Mouse (Mus musculus): ENCODE results near the gene Atl2. TPM values are rescaled to one million over a fixed set of nuclear protein-coding genes. Genes with fewer than 3 reads are reported as not detected.

Gene Atl2
- polyA plus RNA-seq, 1 experiment from 2014 or later = 110 TPM

DNA sequence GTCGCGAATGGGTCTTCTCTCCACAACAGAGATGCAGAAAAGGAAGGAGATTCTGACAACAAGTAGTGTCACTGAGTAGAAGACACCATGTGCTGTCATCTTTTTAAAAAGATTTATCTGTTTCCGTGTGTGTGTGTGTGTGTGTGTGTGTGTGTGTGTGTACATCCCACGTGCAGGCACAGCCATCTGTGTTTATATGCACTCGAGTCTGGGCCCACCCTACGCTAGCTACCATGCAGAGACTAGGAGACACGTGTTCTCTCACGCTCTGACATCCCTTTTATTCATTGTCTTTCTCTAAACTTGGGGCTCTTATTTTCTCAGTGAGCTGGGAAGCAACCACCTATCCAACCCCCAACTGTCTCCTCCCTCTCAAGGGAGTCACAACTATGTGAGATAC, 40.4 kb downstream of the Atl2 start:
- ATAC-seq = no peak
- WGBS = 79% methylated on average over 8 of the region's 8 CpGs
- H3K9me3 ChIP-seq (ENCODE audit: control insufficient read depth) = no peaks in the 10 kb centered on the region
- H3K9ac ChIP-seq (ENCODE audit: low read depth, low read length) = no peak overlapping the region
- no peak for TF ChIP-seq CTCF (IDR thresholded peaks at IDR 0.05; ENCODE audit: low read depth)
- no peak overlapping the region for H3K27ac ChIP-seq (ENCODE audit: low read depth, low read length)
- no peak overlapping the region for H3K4me3 ChIP-seq (ENCODE audit: low read depth, low read length)
- H3K4me1 ChIP-seq (replicated peaks; ENCODE audit: control insufficient read depth, insufficient read depth, low read length) = no peaks in the 10 kb centered on the region
- peaks cover 86% of the 10 kb centered on the region for H3K36me3 ChIP-seq (ENCODE audit: control insufficient read depth, insufficient read depth)
- no peaks in the 10 kb centered on the region for H3K27me3 ChIP-seq (replicated peaks; ENCODE audit: control insufficient read depth, insufficient read depth, low read length)
- no peak overlapping the region for H3K4me2 ChIP-seq (replicated peaks; ENCODE audit: low read depth)

- ATAC-seq = no peak
- 95% methylated on average over 5 of the region's 5 CpGs for WGBS
- H3K27ac ChIP-seq (ENCODE audit: low read depth, low read length) = no peak overlapping the region
- H3K4me2 ChIP-seq (replicated peaks; ENCODE audit: low read depth) = no peak overlapping the region
- TF ChIP-seq CTCF (IDR thresholded peaks at IDR 0.05; ENCODE audit: low read depth) = no peak
- H3K4me1 ChIP-seq (replicated peaks; ENCODE audit: control insufficient read depth, insufficient read depth, low read length) = no peaks in the 10 kb centered on the region
- H3K36me3 ChIP-seq (ENCODE audit: control insufficient read depth, insufficient read depth) = peaks cover 45% of the 10 kb centered on the region
- H3K9me3 ChIP-seq (ENCODE audit: control insufficient read depth) = no peaks in the 10 kb centered on the region
- no peaks in the 10 kb centered on the region for H3K27me3 ChIP-seq (replicated peaks; ENCODE audit: control insufficient read depth, insufficient read depth, low read length)
- no peak overlapping the region for H3K9ac ChIP-seq (ENCODE audit: low read depth, low read length)
- no peak overlapping the region for H3K4me3 ChIP-seq (ENCODE audit: low read depth, low read length)
Measured at GRCm38 (mm10) chr17:79848385-79848784, 47.5 kb downstream of the Atl2 start.

DNA sequence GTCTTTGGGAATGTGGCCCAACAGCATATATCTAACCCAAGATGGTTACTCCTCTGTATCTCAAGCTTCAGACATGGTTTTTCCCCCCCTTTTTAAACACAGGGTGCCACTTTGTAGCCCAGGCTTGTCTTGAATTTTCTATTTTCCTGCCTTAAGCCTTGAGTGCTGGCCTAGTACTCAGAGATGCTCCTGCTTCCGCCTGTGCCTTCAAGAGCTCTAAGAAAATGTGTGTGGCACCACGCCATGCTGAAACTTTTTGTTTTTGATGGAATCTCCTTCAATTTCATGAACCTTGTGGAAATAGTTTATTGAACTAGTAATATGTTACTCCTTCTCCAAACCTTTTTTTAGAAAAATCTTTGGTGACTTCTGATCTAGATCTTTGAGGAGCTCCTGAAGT, 49.7 kb downstream of the Atl2 start:
- ATAC-seq = no peak
- no peak for TF ChIP-seq CTCF (IDR thresholded peaks at IDR 0.05; ENCODE audit: low read depth)
- 92% methylated on average over 2 of the region's 2 CpGs for WGBS

GRCm38 (mm10) chr17:79845695-79846094, 50.2 kb downstream of the Atl2 start:
- ATAC-seq = no peak
- H3K9me3 ChIP-seq (ENCODE audit: control insufficient read depth) = no peaks in the 10 kb centered on the region
- no peak overlapping the region for H3K4me3 ChIP-seq (ENCODE audit: low read depth, low read length)
- no peak overlapping the region for H3K4me2 ChIP-seq (replicated peaks; ENCODE audit: low read depth)
- no peak overlapping the region for H3K27ac ChIP-seq (ENCODE audit: low read depth, low read length)
- H3K9ac ChIP-seq (ENCODE audit: low read depth, low read length) = no peak overlapping the region
- no peaks in the 10 kb centered on the region for H3K4me1 ChIP-seq (replicated peaks; ENCODE audit: control insufficient read depth, insufficient read depth, low read length)
- 83% methylated on average over 2 of the region's 2 CpGs for WGBS
- no peak for TF ChIP-seq CTCF (IDR thresholded peaks at IDR 0.05; ENCODE audit: low read depth)
- H3K27me3 ChIP-seq (replicated peaks; ENCODE audit: control insufficient read depth, insufficient read depth, low read length) = no peaks in the 10 kb centered on the region; the same call in 1 of the 2 replicates
- H3K36me3 ChIP-seq (ENCODE audit: control insufficient read depth, insufficient read depth) = peaks cover 21% of the 10 kb centered on the region

More for the DNA sequence above, 49.7 kb downstream of the Atl2 start:
- H3K4me3 ChIP-seq (ENCODE audit: low read depth, low read length) = no peak overlapping the region
- no peak overlapping the region for H3K4me2 ChIP-seq (replicated peaks; ENCODE audit: low read depth)
- H3K4me1 ChIP-seq (replicated peaks; ENCODE audit: control insufficient read depth, insufficient read depth, low read length) = no peaks in the 10 kb centered on the region
- no peak overlapping the region for H3K9ac ChIP-seq (ENCODE audit: low read depth, low read length)
- no peak overlapping the region for H3K27ac ChIP-seq (ENCODE audit: low read depth, low read length)
- peaks cover 25% of the 10 kb centered on the region for H3K36me3 ChIP-seq (ENCODE audit: control insufficient read depth, insufficient read depth)
- H3K9me3 ChIP-seq (ENCODE audit: control insufficient read depth) = no peaks in the 10 kb centered on the region
- H3K27me3 ChIP-seq (replicated peaks; ENCODE audit: control insufficient read depth, insufficient read depth, low read length) = no peaks in the 10 kb centered on the region; the same call in 1 of the 2 replicates

DNA sequence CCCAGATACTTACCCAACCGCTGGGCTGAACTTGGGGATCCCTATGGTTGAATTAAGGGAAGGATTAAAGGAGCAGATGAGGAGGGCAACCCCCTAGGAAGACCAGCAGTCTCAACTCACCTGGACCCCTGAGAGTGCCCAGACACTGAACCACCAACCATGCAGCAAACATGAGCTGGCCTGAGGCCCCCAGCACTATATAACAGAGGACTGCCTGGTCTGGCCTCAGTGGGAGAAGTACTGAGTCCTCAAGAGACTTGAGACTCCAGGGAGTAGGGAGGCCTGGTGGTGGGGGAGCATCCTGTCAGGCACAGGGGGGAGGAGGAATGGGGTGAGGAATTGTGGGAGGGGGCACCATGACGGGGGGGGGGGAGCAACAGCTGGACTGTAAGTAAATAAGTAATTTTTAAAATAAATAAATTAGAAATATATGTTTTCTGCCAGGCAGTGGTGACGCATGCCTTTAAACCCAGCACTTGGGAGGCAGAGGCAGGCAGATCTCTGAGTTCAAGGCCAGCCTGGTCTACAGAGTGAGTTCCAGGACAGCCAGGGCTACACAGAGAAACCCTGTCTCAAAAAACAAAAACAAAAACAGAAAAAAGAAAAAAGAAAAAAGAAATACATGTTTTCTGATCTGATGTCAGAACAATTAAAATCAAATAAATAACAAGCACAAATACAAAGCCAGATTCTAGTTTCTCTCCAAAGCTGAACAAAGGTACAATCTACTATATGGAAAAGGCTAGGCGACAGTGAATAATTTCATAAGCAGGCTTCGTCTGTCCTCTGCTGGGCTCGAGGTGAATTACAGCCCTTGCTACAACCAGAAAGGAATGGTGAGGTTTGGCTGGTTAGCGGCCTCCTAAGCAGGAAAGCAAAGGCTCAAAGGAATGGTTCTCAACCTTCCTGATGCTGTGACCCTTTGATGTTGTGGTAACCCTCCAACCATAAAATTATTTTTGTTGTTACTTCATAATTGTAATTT, 55.4 kb downstream of the Atl2 start:
- Histone ChIP-seq H3K9me3 (ENCODE audit: control insufficient read depth) (no peaks in the 10 kb centered on the region), H3K4me1 (replicated peaks; ENCODE audit: control insufficient read depth, insufficient read depth, low read length) (no peaks in the 10 kb centered on the region), H3K27ac (ENCODE audit: low read depth, low read length) (no peak overlapping the region), H3K9ac (ENCODE audit: low read depth, low read length) (no peak overlapping the region), H3K4me2 (replicated peaks; ENCODE audit: low read depth) (no peak overlapping the region), H3K4me3 (ENCODE audit: low read depth, low read length) (no peak overlapping the region), H3K36me3 (ENCODE audit: control insufficient read depth, insufficient read depth) (no peaks in the 10 kb centered on the region), H3K27me3 (replicated peaks; ENCODE audit: control insufficient read depth, insufficient read depth, low read length) (no peaks in the 10 kb centered on the region; the same call in 1 of the 2 replicates)
- ATAC-seq = peak; percentile 27; the same call in 1 of the 2 replicates
- WGBS = 43% methylated on average over 7 of the region's 7 CpGs
- TF ChIP-seq CTCF (IDR thresholded peaks at IDR 0.05; ENCODE audit: low read depth) = peak; percentile 98

DNA sequence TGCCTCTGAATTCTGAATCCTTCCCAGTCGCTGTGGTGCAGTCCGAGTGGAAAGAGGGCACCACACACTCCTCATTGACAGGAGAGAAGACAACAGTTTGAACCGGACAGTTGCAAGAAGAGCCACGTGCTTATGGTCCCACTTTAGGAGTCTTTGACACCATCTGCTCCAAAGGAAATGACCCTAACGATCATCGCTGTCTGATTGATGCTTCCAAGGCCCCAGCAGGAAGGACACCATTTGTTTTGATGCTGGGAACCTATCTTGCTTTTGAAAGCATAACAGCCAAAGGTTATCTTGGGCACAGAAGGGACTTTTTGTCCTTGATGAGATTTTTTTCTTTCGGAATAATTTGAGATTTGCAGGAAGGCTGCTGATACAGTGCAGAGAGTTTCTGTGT, 58.9 kb downstream of the Atl2 start:
- H3K4me1 ChIP-seq (replicated peaks; ENCODE audit: control insufficient read depth, insufficient read depth, low read length) = no peaks in the 10 kb centered on the region
- WGBS = 73% methylated on average over 7 of the region's 7 CpGs
- H3K4me2 ChIP-seq (replicated peaks; ENCODE audit: low read depth) = no peak overlapping the region
- H3K27me3 ChIP-seq (replicated peaks; ENCODE audit: control insufficient read depth, insufficient read depth, low read length) = no peaks in the 10 kb centered on the region
- no peaks in the 10 kb centered on the region for H3K36me3 ChIP-seq (ENCODE audit: control insufficient read depth, insufficient read depth)
- H3K9ac ChIP-seq (ENCODE audit: low read depth, low read length) = no peak overlapping the region
- H3K27ac ChIP-seq (ENCODE audit: low read depth, low read length) = no peak overlapping the region
- H3K4me3 ChIP-seq (ENCODE audit: low read depth, low read length) = no peak overlapping the region
- H3K9me3 ChIP-seq (ENCODE audit: control insufficient read depth) = no peaks in the 10 kb centered on the region
- ATAC-seq = no peak
- TF ChIP-seq CTCF (IDR thresholded peaks at IDR 0.05; ENCODE audit: low read depth) = no peak
